Mouse (Mus musculus): ENCODE measurements at regions not wholly inside any gene's neighbourhood (a gene's known extent, or its start where the extent isn't known, plus 50 kb on each side); places are given as distances from the start of the nearest gene placed in this dataset.
A peak's percentile ranks its signal among the peaks of the same experiment; 100 is the strongest.

DNA sequence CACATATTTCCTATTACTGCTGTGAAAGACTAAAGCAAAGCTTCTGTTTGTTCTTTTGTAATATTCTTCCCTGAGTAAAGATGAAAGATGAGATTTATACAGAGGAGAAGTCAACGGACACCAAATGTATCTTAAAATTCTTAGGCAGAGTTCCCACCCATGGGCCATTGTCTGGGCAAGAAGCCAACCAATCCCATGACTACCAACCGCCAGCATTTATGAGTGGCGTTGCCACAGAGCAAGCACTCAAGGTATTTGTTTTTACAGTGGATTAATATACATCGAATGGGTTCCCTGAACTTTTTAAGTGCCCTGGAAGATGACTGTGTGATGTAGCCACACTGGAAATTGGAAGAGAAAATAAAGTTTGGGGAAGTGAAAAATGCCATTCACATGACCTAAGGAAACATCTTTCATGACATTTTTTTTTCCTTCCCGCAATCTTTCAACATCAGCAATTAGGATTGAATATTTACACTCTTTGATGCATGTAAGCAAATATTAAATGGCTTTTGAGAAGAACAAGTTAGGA lies 525.1 kb downstream of the Ofcc1 start:
- Histone ChIP-seq H3K4me1 (ENCODE audit: control insufficient read depth, insufficient read depth, low read length) (no peaks in the 10 kb centered on the region), H3K27ac (replicated peaks; ENCODE audit: low read depth, low read length) (no peak overlapping the region), H3K36me3 (replicated peaks; ENCODE audit: control insufficient read depth, insufficient read depth, low read depth, low read length) (no peaks in the 10 kb centered on the region), H3K27me3 (ENCODE audit: control insufficient read depth, insufficient read depth, low read length) (no peaks in the 10 kb centered on the region), H3K9me3 (replicated peaks; ENCODE audit: control insufficient read depth, low read length) (no peaks in the 10 kb centered on the region), H3K4me3 (ENCODE audit: low read depth, low read length) (no peak overlapping the region), H3K4me2 (ENCODE audit: low read depth, low read length) (no peak overlapping the region), H3K9ac (replicated peaks; ENCODE audit: low read length) (no peak overlapping the region)
- no peak for DNase-seq (ENCODE audit: low spot score)
- 74% methylated on average over 5 of the region's 5 CpGs for WGBS
- no peak for ATAC-seq (replicated peaks; ENCODE audit: insufficient number of reproducible peaks, low FRiP score, low TSS enrichment, low read depth)

DNA sequence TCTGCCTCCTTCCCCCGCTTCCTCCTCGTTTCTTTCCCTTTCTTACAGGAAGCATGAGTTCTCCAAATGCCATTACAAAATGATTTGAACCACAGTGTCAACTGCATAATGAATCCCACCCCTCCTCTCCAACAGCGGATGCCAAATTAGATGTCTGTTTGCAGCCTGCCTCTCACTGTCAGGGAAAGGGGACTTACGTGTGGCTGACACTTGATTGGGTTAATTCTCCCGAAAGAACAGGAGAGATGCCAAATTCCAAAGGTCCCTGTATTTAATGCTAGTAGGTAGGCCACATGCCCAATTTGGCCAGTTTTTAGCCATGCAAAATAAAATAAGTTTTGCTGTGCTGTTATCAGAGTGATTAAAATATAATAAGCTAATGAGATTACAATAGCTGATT lies 525.9 kb downstream of the Ofcc1 start:
- Histone ChIP-seq H3K36me3 (replicated peaks; ENCODE audit: control insufficient read depth, insufficient read depth, low read depth, low read length) (no peaks in the 10 kb centered on the region), H3K27me3 (ENCODE audit: control insufficient read depth, insufficient read depth, low read length) (no peaks in the 10 kb centered on the region), H3K27ac (replicated peaks; ENCODE audit: low read depth, low read length) (no peak overlapping the region), H3K4me2 (ENCODE audit: low read depth, low read length) (no peak overlapping the region), H3K9ac (replicated peaks; ENCODE audit: low read length) (no peak overlapping the region), H3K9me3 (replicated peaks; ENCODE audit: control insufficient read depth, low read length) (no peaks in the 10 kb centered on the region), H3K4me1 (ENCODE audit: control insufficient read depth, insufficient read depth, low read length) (no peaks in the 10 kb centered on the region), H3K4me3 (ENCODE audit: low read depth, low read length) (no peak overlapping the region)
- ATAC-seq (replicated peaks; ENCODE audit: insufficient number of reproducible peaks, low FRiP score, low TSS enrichment, low read depth) (no peak), DNase-seq (ENCODE audit: low spot score) (no peak)
- WGBS: 27% methylated on average over 5 of the region's 5 CpGs

DNA sequence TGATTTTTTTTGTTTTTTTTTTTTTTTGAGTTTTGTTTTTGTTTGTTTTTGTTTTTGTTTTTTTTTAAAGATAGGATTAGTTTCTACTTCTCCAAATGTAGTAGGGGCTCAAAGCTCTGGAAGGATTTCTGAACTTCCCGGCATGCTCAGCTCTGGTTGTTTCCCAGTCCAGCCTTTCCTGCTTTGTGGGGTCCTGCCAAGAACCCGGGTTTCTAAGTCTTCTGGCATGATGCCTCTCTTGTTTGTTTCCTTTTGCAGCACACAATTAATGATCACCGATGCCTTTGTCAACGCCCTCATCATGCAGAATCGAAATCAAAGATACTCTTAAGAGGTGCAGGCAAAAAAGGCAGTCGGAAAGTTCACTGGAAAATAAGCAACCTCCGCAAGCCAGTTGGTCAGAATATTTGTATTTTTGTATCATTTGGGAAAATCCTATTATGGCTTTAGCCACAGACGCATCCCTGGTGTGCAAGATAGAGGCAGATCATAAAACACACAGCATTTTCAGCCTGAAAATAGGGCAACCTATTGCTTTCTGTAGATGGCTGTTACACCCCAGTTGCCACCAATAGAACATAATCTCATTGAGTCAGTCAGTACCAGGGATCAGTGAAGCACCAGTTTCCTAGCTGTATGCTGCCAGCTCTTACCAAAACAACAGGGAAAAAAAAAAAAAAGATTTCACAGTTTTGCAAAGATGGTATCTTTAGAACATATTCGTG lies 526.6 kb downstream of the Ofcc1 start:
- no peaks in the 10 kb centered on the region for H3K36me3 ChIP-seq (replicated peaks; ENCODE audit: control insufficient read depth, insufficient read depth, low read depth, low read length)
- H3K9me3 ChIP-seq (replicated peaks; ENCODE audit: control insufficient read depth, low read length): no peaks in the 10 kb centered on the region
- H3K4me2 ChIP-seq (ENCODE audit: low read depth, low read length): no peak overlapping the region
- no peaks in the 10 kb centered on the region for H3K27me3 ChIP-seq (ENCODE audit: control insufficient read depth, insufficient read depth, low read length)
- 71% methylated on average over 9 of the region's 9 CpGs for WGBS
- DNase-seq (ENCODE audit: low spot score): no peak
- ATAC-seq (replicated peaks; ENCODE audit: insufficient number of reproducible peaks, low FRiP score, low TSS enrichment, low read depth): no peak
- no peak overlapping the region for H3K27ac ChIP-seq (replicated peaks; ENCODE audit: low read depth, low read length)
- H3K9ac ChIP-seq (replicated peaks; ENCODE audit: low read length): no peak overlapping the region
- H3K4me3 ChIP-seq (ENCODE audit: low read depth, low read length): no peak overlapping the region
- H3K4me1 ChIP-seq (ENCODE audit: control insufficient read depth, insufficient read depth, low read length): no peaks in the 10 kb centered on the region

DNA sequence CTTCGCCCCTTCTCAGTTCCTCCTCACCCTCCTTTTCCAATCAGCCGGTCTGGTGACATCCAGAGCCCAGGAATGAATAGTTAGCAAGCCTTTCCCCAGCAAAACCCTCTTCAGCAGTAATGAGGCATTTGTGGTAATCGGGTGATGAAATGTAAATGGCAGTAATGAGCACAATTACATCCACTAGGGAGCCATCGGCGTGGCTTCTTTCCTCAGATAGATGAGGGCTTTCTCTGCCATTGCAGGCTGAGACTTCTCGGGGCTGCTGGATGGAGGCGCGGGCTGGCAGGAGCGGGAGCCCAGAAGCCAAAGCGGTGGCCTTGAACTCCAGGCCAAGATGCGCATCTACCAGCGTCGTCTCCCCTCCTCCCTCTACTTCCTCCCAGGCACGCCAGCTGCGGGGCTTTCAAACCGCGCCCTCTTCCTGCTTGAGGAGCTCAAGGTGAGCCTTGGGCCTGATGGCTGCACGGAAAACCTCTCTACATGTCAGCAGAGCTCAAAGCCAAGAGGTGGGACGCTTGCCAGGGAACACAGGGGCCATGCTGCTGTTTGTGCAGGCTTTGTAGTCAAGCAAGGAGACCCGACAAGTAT lies 537.2 kb downstream of the Ofcc1 start:
- peak; percentile 50 for DNase-seq (ENCODE audit: low spot score)
- Histone ChIP-seq H3K4me1 (ENCODE audit: control insufficient read depth, insufficient read depth, low read length) (no peaks in the 10 kb centered on the region), H3K9me3 (replicated peaks; ENCODE audit: control insufficient read depth, low read length) (no peaks in the 10 kb centered on the region), H3K27me3 (ENCODE audit: control insufficient read depth, insufficient read depth, low read length) (no peaks in the 10 kb centered on the region), H3K4me2 (ENCODE audit: low read depth, low read length) (peak overlapping the region; percentile 57), H3K9ac (replicated peaks; ENCODE audit: low read length) (peak overlapping the region; percentile 0), H3K4me3 (ENCODE audit: low read depth, low read length) (peak overlapping the region; percentile 19; the same call in 1 of the 2 replicates), H3K36me3 (replicated peaks; ENCODE audit: control insufficient read depth, insufficient read depth, low read depth, low read length) (no peaks in the 10 kb centered on the region), H3K27ac (replicated peaks; ENCODE audit: low read depth, low read length) (no peak overlapping the region)
- 6% methylated on average over 20 of the region's 20 CpGs for WGBS
- no peak for ATAC-seq (replicated peaks; ENCODE audit: insufficient number of reproducible peaks, low FRiP score, low TSS enrichment, low read depth)

DNA sequence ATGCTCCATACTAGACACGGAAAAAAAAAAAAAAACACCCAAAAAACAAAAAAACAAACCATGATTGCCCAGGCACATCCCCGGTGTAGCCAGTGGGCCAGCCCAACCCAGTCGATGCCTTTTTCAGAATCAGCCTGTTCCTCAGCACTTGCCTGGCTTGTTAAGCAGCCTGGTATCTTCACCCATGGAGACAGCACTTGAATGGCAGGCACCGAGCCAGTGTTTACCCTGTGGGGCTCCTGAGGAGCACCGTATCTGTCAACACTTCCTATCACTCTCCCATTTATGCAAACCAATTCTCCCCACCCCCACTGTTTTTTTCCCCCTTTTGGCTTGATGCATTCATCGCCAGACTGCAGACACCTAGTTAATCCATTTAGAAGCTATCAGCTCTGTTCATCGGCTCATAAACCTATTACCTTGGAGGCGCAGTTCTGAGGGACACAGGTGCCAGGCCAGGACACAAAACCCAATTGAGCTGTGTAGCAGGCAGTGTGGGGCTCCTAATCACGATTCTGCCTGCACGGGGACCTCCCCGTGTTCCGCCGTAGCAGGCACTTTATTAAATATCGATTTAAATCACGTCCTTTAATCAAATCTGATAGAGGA lies 537.8 kb downstream of the Ofcc1 start:
- no peaks in the 10 kb centered on the region for H3K27me3 ChIP-seq (ENCODE audit: control insufficient read depth, insufficient read depth, low read length)
- H3K9me3 ChIP-seq (replicated peaks; ENCODE audit: control insufficient read depth, low read length): no peaks in the 10 kb centered on the region
- H3K9ac ChIP-seq (replicated peaks; ENCODE audit: low read length): no peak overlapping the region
- DNase-seq (ENCODE audit: low spot score) (no peak), ATAC-seq (replicated peaks; ENCODE audit: insufficient number of reproducible peaks, low FRiP score, low TSS enrichment, low read depth) (no peak)
- H3K4me2 ChIP-seq (ENCODE audit: low read depth, low read length): peak overlapping the region; percentile 57
- WGBS: 23% methylated on average over 15 of the region's 15 CpGs
- no peaks in the 10 kb centered on the region for H3K4me1 ChIP-seq (ENCODE audit: control insufficient read depth, insufficient read depth, low read length)
- no peak overlapping the region for H3K27ac ChIP-seq (replicated peaks; ENCODE audit: low read depth, low read length)
- H3K4me3 ChIP-seq (ENCODE audit: low read depth, low read length): no peak overlapping the region
- no peaks in the 10 kb centered on the region for H3K36me3 ChIP-seq (replicated peaks; ENCODE audit: control insufficient read depth, insufficient read depth, low read depth, low read length)

DNA sequence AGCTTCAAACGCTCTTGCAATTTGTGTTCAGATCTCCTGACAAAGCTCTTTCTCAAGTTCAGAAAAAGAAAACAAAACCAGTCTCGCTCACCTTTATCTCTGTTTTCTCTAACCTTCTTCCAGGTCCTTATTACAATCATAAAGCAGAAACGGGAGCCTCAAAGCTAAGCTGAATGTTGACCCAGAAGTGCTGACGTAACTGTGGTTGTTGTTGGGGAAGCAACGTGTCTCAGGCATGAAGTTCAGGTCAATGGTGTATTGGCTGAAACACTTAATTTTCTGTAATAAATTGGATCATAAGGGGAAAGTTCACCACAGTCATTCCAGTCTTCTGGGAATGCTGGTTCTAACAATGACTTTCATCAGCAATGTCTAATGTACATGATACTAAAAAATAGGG lies 586.7 kb downstream of the Ofcc1 start:
- H3K9ac ChIP-seq (replicated peaks; ENCODE audit: low read length): no peak overlapping the region
- H3K27ac ChIP-seq (replicated peaks; ENCODE audit: low read depth, low read length): no peak overlapping the region
- no peaks in the 10 kb centered on the region for H3K4me1 ChIP-seq (ENCODE audit: control insufficient read depth, insufficient read depth, low read length)
- ATAC-seq (replicated peaks; ENCODE audit: insufficient number of reproducible peaks, low FRiP score, low TSS enrichment, low read depth): no peak
- H3K4me2 ChIP-seq (ENCODE audit: low read depth, low read length): no peak overlapping the region
- no peaks in the 10 kb centered on the region for H3K27me3 ChIP-seq (ENCODE audit: control insufficient read depth, insufficient read depth, low read length)
- no peak for DNase-seq (ENCODE audit: low spot score)
- WGBS: 77% methylated on average over 5 of the region's 5 CpGs
- H3K4me3 ChIP-seq (ENCODE audit: low read depth, low read length): no peak overlapping the region
- H3K9me3 ChIP-seq (replicated peaks; ENCODE audit: control insufficient read depth, low read length): no peaks in the 10 kb centered on the region
- no peaks in the 10 kb centered on the region for H3K36me3 ChIP-seq (replicated peaks; ENCODE audit: control insufficient read depth, insufficient read depth, low read depth, low read length)

- 75% methylated on average over 8 of the region's 8 CpGs for WGBS
Measured at GRCm38 (mm10) chr13:39774111-39774510, 587.1 kb downstream of the Ofcc1 start.

GRCm38 (mm10) chr13:39769228-39769627 lies 592.0 kb downstream of the Ofcc1 start:
- Histone ChIP-seq H3K4me3 (ENCODE audit: low read depth, low read length) (no peak overlapping the region), H3K4me1 (ENCODE audit: control insufficient read depth, insufficient read depth, low read length) (no peaks in the 10 kb centered on the region), H3K27me3 (ENCODE audit: control insufficient read depth, insufficient read depth, low read length) (no peaks in the 10 kb centered on the region), H3K27ac (replicated peaks; ENCODE audit: low read depth, low read length) (no peak overlapping the region), H3K9ac (replicated peaks; ENCODE audit: low read length) (no peak overlapping the region), H3K36me3 (replicated peaks; ENCODE audit: control insufficient read depth, insufficient read depth, low read depth, low read length) (no peaks in the 10 kb centered on the region), H3K9me3 (replicated peaks; ENCODE audit: control insufficient read depth, low read length) (no peaks in the 10 kb centered on the region), H3K4me2 (ENCODE audit: low read depth, low read length) (no peak overlapping the region)
- DNase-seq (ENCODE audit: low spot score) (peak; percentile 10), ATAC-seq (replicated peaks; ENCODE audit: insufficient number of reproducible peaks, low FRiP score, low TSS enrichment, low read depth) (no peak)
- WGBS: 52% methylated on average over 4 of the region's 4 CpGs

More at GRCm38 (mm10) chr13:39774111-39774510, 587.1 kb downstream of the Ofcc1 start:
- ATAC-seq (replicated peaks; ENCODE audit: insufficient number of reproducible peaks, low FRiP score, low TSS enrichment, low read depth) (no peak), DNase-seq (ENCODE audit: low spot score) (no peak)
- H3K27ac ChIP-seq (replicated peaks; ENCODE audit: low read depth, low read length): no peak overlapping the region
- no peaks in the 10 kb centered on the region for H3K4me1 ChIP-seq (ENCODE audit: control insufficient read depth, insufficient read depth, low read length)
- no peaks in the 10 kb centered on the region for H3K36me3 ChIP-seq (replicated peaks; ENCODE audit: control insufficient read depth, insufficient read depth, low read depth, low read length)
- H3K9me3 ChIP-seq (replicated peaks; ENCODE audit: control insufficient read depth, low read length): no peaks in the 10 kb centered on the region
- no peak overlapping the region for H3K4me3 ChIP-seq (ENCODE audit: low read depth, low read length)
- H3K27me3 ChIP-seq (ENCODE audit: control insufficient read depth, insufficient read depth, low read length): no peaks in the 10 kb centered on the region
- no peak overlapping the region for H3K4me2 ChIP-seq (ENCODE audit: low read depth, low read length)
- no peak overlapping the region for H3K9ac ChIP-seq (replicated peaks; ENCODE audit: low read length)
